Mouse (Mus musculus) B cell, adult 67 days (primary cell): ENCODE measurements around the gene P3h3. TPM values are rescaled to one million over a fixed set of nuclear protein-coding genes. Genes with fewer than 3 reads are reported as not detected.

Experiments
- total RNA-seq, 2 experiments: library from RNA; stranded (reverse); gene quantifications; 4 replicates each; pipeline ENCODE4 v1.2.4; 2023

Gene P3h3
- total RNA-seq, result not detected

GRCm38 (mm10) chr6:124856916-124857839 is at the start of gene P3h3:
P3h3 (minus strand) TSS chr6:124857752.

GRCm38 (mm10) chr6:124887986-124888385 is 30.4 kb upstream of the P3h3 start, which contains the start of gene Cd4:
Cd4 (minus strand) TSS chr6:124888221.

GRCm38 (mm10) chr6:124863658-124864298 is 6.2 kb upstream of the P3h3 start, which contains the start of gene Gpr162:
Gpr162 (minus strand) TSS chr6:124863983.

GRCm38 (mm10) chr6:124840241-124841167 is 17.0 kb downstream of the P3h3 start, which contains the start of gene Gnb3:
Gnb3 (minus strand) TSS chr6:124840275.

GRCm38 (mm10) chr6:124828868-124829798 is 28.4 kb downstream of the P3h3 start, which contains the start of the genes Usp5 and Cdca3:
Usp5 (minus strand) TSS chr6:124829484.
Cdca3 (plus strand) TSS chr6:124829547.

GRCm38 (mm10) chr6:124813933-124814332 is 43.6 kb downstream of the P3h3 start, which contains the start of gene Tpi1:
Tpi1 (minus strand) TSS chr6:124814296.

GRCm38 (mm10) chr6:124808358-124809012 is 49.1 kb downstream of the P3h3 start, which contains the start of gene Spsb2:
Spsb2 (plus strand) TSS chr6:124808661.

Other genes with a start within 250 kb of the P3h3 start
- not detected for gene C1s2, start 221.7 kb downstream of the P3h3 start, total RNA-seq
- gene Lpcat3, start 194.7 kb downstream of the P3h3 start, total RNA-seq, result 10 to 100 TPM; 55.1 to 60.9 TPM
- gene Emg1, start 145.6 kb downstream of the P3h3 start, total RNA-seq, result 100 to 1,000 TPM; 125 to 132 TPM
- 100 to 1,000 TPM; 226 to 235 TPM for gene Phb2, start 145.4 kb downstream of the P3h3 start, total RNA-seq
- gene Ptpn6, start 119.0 kb downstream of the P3h3 start, total RNA-seq, result 100 to 1,000 TPM; 669 to 751 TPM
- 100 to 1,000 TPM; 246 to 277 TPM for gene Grcc10, start 116.4 kb downstream of the P3h3 start, total RNA-seq
- gene Gm45234, start 101.7 kb downstream of the P3h3 start, total RNA-seq, result not detected
- gene Atn1, start 101.2 kb downstream of the P3h3 start, total RNA-seq, result 10 to 100 TPM; 25.7 to 42.9 TPM
- 1 to 10 TPM in 1 of 2 experiments, under 1 TPM in 1; 0.95 to 1.9 TPM for gene Eno2, start 88.1 kb downstream of the P3h3 start, total RNA-seq
- gene Lrrc23, start 78.0 kb downstream of the P3h3 start, total RNA-seq, result 1 to 10 TPM; 3.1 to 7.8 TPM
- gene Spsb2, start 49.1 kb downstream of the P3h3 start, total RNA-seq, result 1 to 10 TPM; 7.1 to 8.9 TPM
- gene Tpi1, start 43.5 kb downstream of the P3h3 start, total RNA-seq, result 10 to 100 TPM; 54.5 to 58.7 TPM
- gene Usp5, start 28.3 kb downstream of the P3h3 start, total RNA-seq, result 10 to 100 TPM; 84.4 to 95.0 TPM
- 1 to 10 TPM; 1.8 to 4.2 TPM for gene Cdca3, start 28.2 kb downstream of the P3h3 start, total RNA-seq
- gene Gnb3, start 17.5 kb downstream of the P3h3 start, total RNA-seq, result under 1 TPM in 1 of 2 experiments, not detected in 1; 0.30 TPM
- gene Gpr162, start 6.2 kb upstream of the P3h3 start, total RNA-seq, result under 1 TPM; 0.15 to 0.47 TPM
- under 1 TPM; 0.36 to 0.61 TPM for gene Cd4, start 30.5 kb upstream of the P3h3 start, total RNA-seq
- gene Lag3, start 54.0 kb upstream of the P3h3 start, total RNA-seq, result under 1 TPM; 0.27 to 0.44 TPM
- gene Ptms, start 62.4 kb upstream of the P3h3 start, total RNA-seq, result 10 to 100 TPM; 40.0 to 57.1 TPM
- 100 to 1,000 TPM; 103 to 117 TPM for gene Mlf2, start 73.6 kb upstream of the P3h3 start, total RNA-seq
- gene Cops7a, start 107.8 kb upstream of the P3h3 start, total RNA-seq, result 10 to 100 TPM; 56.3 to 59.5 TPM
- under 1 TPM; 0.27 to 0.55 TPM for gene Pianp, start 138.9 kb upstream of the P3h3 start, total RNA-seq
- 100 to 1,000 TPM in 1 of 2 experiments, 10 to 100 TPM in 1; 96.6 to 114 TPM for gene Zfp384, start 151.4 kb upstream of the P3h3 start, total RNA-seq
- 100 to 1,000 TPM in 1 of 2 experiments, 10 to 100 TPM in 1; 97.1 to 108 TPM for gene Ing4, start 182.0 kb upstream of the P3h3 start, total RNA-seq
- gene Acrbp, start 191.9 kb upstream of the P3h3 start, total RNA-seq, result 10 to 100 TPM; 19.3 to 21.8 TPM
- gene Lpar5, start 210.2 kb upstream of the P3h3 start, total RNA-seq, result 10 to 100 TPM; 20.3 to 22.2 TPM
- gene Chd4, start 238.2 kb upstream of the P3h3 start, total RNA-seq, result 100 to 1,000 TPM; 359 to 376 TPM